Mouse (Mus musculus) layer of hippocampus, postnatal 36 days (tissue): ENCODE data around the gene Pla2g4f. TPM values are rescaled to one million over a fixed set of nuclear protein-coding genes. Genes with fewer than 3 reads are reported as not detected.

ENCODE experiments used
- DNase-seq, 2 experiments: peaks; one replicate each; pipeline ENCODE4 v3.0.0; 2022
- total RNA-seq, 2 experiments: library from RNA; stranded (reverse); gene quantifications; 2 replicates each; pipeline ENCODE4 v1.2.3; 2021

Pla2g4f gene
- total RNA-seq, 2 experiments from 2014 or later = not detected

GRCm38 (mm10) chr2:120279961-120280360, 34.0 kb downstream of the Pla2g4f start:
- peak; percentile 41 to 50 for DNase-seq

- no peak for DNase-seq
Observed at GRCm38 (mm10) chr2:120276951-120277350, 37.0 kb downstream of the Pla2g4f start.

GRCm38 (mm10) chr2:120268635-120269034, 45.3 kb downstream of the Pla2g4f start:
- DNase-seq = no peak

GRCm38 (mm10) chr2:120265523-120265922, 48.4 kb downstream of the Pla2g4f start:
- DNase-seq = no peak

- DNase-seq = no peak
Observed at GRCm38 (mm10) chr2:120264858-120265257, 49.1 kb downstream of the Pla2g4f start.

- DNase-seq = no peak
Observed at GRCm38 (mm10) chr2:120262876-120263275, 51.1 kb downstream of the Pla2g4f start.

- DNase-seq = no peak
Observed at GRCm38 (mm10) chr2:120261346-120261745, 52.6 kb downstream of the Pla2g4f start.

- no peak for DNase-seq
Observed at GRCm38 (mm10) chr2:120256259-120256658, 57.7 kb downstream of the Pla2g4f start.

GRCm38 (mm10) chr2:120252644-120253043, 61.3 kb downstream of the Pla2g4f start:
- no peak for DNase-seq

Other genes with a start within 250 kb of the Pla2g4f start
- 1 to 10 TPM; 7.6 to 7.7 TPM for gene Ehd4, start 159.6 kb downstream of the Pla2g4f start, total RNA-seq
- 10 to 100 TPM; 10.2 to 10.3 TPM for gene Pla2g4e, start 68.8 kb downstream of the Pla2g4f start, total RNA-seq
- not detected for gene Pla2g4d, start 25.0 kb downstream of the Pla2g4f start, total RNA-seq
- gene Vps39, start 39.0 kb upstream of the Pla2g4f start, total RNA-seq = 10 to 100 TPM; 77.2 to 79.9 TPM
- 10 to 100 TPM; 11.0 to 11.1 TPM for gene Ganc, start 89.7 kb upstream of the Pla2g4f start, total RNA-seq
- 10 to 100 TPM; 41.2 to 43.8 TPM for gene Tmem87a, start 89.9 kb upstream of the Pla2g4f start, total RNA-seq
- 10 to 100 TPM; 19.2 to 22.5 TPM for gene Capn3, start 141.9 kb upstream of the Pla2g4f start, total RNA-seq
- gene Zfp106, start 249.7 kb upstream of the Pla2g4f start, total RNA-seq = 100 to 1,000 TPM; 157 to 163 TPM